10 mouse cellular contexts compared by ENCODE assay signal in genomic region chr2:156853584-156853983, GRCm38 (mm10). TPM values are rescaled to one million over a fixed set of nuclear protein-coding genes. Genes with fewer than 3 reads are reported as not detected.
DNase-seq lines count a peak whose midpoint lies in the region; ATAC-seq and TF ChIP-seq lines count a peak whose summit lies in the region.
"Not testable (repeated sequence)": the region's sequence is repeated elsewhere in the genome, so short reads cannot be mapped to it uniquely, and the experiment has no call there.
"Had no signal": no experiment of that assay in that cellular context is flagged by ENCODE, and none has a peak within 500 bp of the region (broad histone marks: within the 10 kb centered on the region; RNA-seq: fewer than 3 reads in every experiment).

No protein-coding gene starts in this region.

- 51% methylated on average over 8 of the region's 13 CpGs for WGBS in forebrain, embryonic 14.5 days
- 61% methylated on average over 8 of the region's 13 CpGs for WGBS in heart, postnatal 0 days
- WGBS in hindbrain, postnatal 0 days: 53% methylated on average over 8 of the region's 13 CpGs
- WGBS in kidney, postnatal 0 days: 81% methylated on average over 8 of the region's 13 CpGs
- WGBS in liver, embryonic 11.5 days: 95% methylated on average over 8 of the region's 13 CpGs
- WGBS in midbrain, embryonic 15.5 days: 73% methylated on average over 11 of the region's 13 CpGs

- DNase-seq in cerebellum, adult 9-10 months: peak; percentile 26
- not testable (repeated sequence) for DNase-seq in forebrain, embryonic 14.5 days (ENCODE audit: low spot score); heart, postnatal 0 days (ENCODE audit: low spot score); hindbrain, postnatal 0 days (ENCODE audit: low spot score); kidney, postnatal 0 days (ENCODE audit: low spot score); liver, embryonic 11.5 days (ENCODE audit: low spot score)

- peak; percentile 33; the same call in 1 of the 2 replicates for ATAC-seq in forebrain, embryonic 14.5 days
- ATAC-seq in heart, postnatal 0 days (ENCODE audit: insufficient read depth, low read depth): 0 out of 2 replicates have a peak, but pooled peaks have one; percentile 9
- peak; percentile 70 for ATAC-seq in hindbrain, postnatal 0 days
- ATAC-seq in kidney, postnatal 0 days (replicated peaks; ENCODE audit: low FRiP score, low read depth): peak; percentile 18; the same call in 1 of the 2 replicates
- ATAC-seq in liver, embryonic 11.5 days (replicated peaks; ENCODE audit: low FRiP score): 0 out of 2 replicates have a peak, but pooled peaks have one; percentile 11
- ATAC-seq in midbrain, embryonic 15.5 days (replicated peaks): peak; percentile 58; the same call in 1 of the 2 replicates

- TF ChIP-seq EP300 in heart, postnatal 0 days (IDR thresholded peaks at IDR 0.05; ENCODE audit: low read depth): not testable (repeated sequence)

- not testable (repeated sequence) for TF ChIP-seq CTCF in heart, postnatal 0 days (IDR thresholded peaks at IDR 0.05; ENCODE audit: low read depth); hindbrain, postnatal 0 days (IDR thresholded peaks at IDR 0.05; ENCODE audit: low read depth); kidney, postnatal 0 days (IDR thresholded peaks at IDR 0.05; ENCODE audit: low read depth)

- H3K9me3 ChIP-seq in forebrain, embryonic 14.5 days (replicated peaks; ENCODE audit: control insufficient read depth, low read length); heart, postnatal 0 days (replicated peaks; ENCODE audit: control insufficient read depth, low read length); hindbrain, postnatal 0 days (ENCODE audit: low read length); kidney, postnatal 0 days (replicated peaks; ENCODE audit: low read length); liver, embryonic 11.5 days (ENCODE audit: control insufficient read depth, low read length); midbrain, embryonic 15.5 days: not testable (repeated sequence)

- not testable (repeated sequence) for H3K27me3 ChIP-seq in forebrain, embryonic 14.5 days (replicated peaks; ENCODE audit: control insufficient read depth, insufficient read depth, low read length); heart, postnatal 0 days (ENCODE audit: control insufficient read depth, insufficient read depth, low read length); hindbrain, postnatal 0 days (ENCODE audit: insufficient read depth, low read length); kidney, postnatal 0 days (ENCODE audit: insufficient read depth, low read length); liver, embryonic 11.5 days (replicated peaks; ENCODE audit: control insufficient read depth, insufficient read depth, low read length); midbrain, embryonic 15.5 days (replicated peaks)

- peaks cover 70% of the 10 kb centered on the region for H3K36me3 ChIP-seq in forebrain, embryonic 14.5 days (ENCODE audit: control insufficient read depth, insufficient read depth, low read length)
- peaks cover 28% of the 10 kb centered on the region for H3K36me3 ChIP-seq in heart, postnatal 0 days (replicated peaks; ENCODE audit: control insufficient read depth, insufficient read depth, low read length)
- H3K36me3 ChIP-seq in hindbrain, postnatal 0 days (ENCODE audit: insufficient read depth, low read length); midbrain, embryonic 15.5 days (replicated peaks): not testable (repeated sequence)
- H3K36me3 ChIP-seq in kidney, postnatal 0 days (ENCODE audit: insufficient read depth, low read length): peaks cover 27% of the 10 kb centered on the region
- peaks cover 33% of the 10 kb centered on the region for H3K36me3 ChIP-seq in liver, embryonic 11.5 days (ENCODE audit: control insufficient read depth, insufficient read depth, low read length)

- not testable (repeated sequence) for H3K9ac ChIP-seq in forebrain, embryonic 14.5 days (ENCODE audit: low read length); heart, postnatal 0 days (replicated peaks; ENCODE audit: low read depth, low read length); hindbrain, postnatal 0 days (replicated peaks; ENCODE audit: low read length); kidney, postnatal 0 days (ENCODE audit: low read depth, low read length); liver, embryonic 11.5 days (ENCODE audit: low read depth, low read length); midbrain, embryonic 15.5 days

- H3K4me1 ChIP-seq in forebrain, embryonic 14.5 days (ENCODE audit: control insufficient read depth, insufficient read depth, low read length); heart, postnatal 0 days (ENCODE audit: control insufficient read depth, insufficient read depth); hindbrain, postnatal 0 days (ENCODE audit: insufficient read depth, low read length); kidney, postnatal 0 days (replicated peaks; ENCODE audit: insufficient read depth, low read length); liver, embryonic 11.5 days (replicated peaks; ENCODE audit: control insufficient read depth, insufficient read depth, low read length); midbrain, embryonic 15.5 days: not testable (repeated sequence)

- H3K4me3 ChIP-seq in forebrain, embryonic 14.5 days (ENCODE audit: low read depth, low read length); heart, postnatal 0 days (ENCODE audit: low read depth, low read length); hindbrain, postnatal 0 days (ENCODE audit: low read length); kidney, postnatal 0 days (replicated peaks; ENCODE audit: low read depth, low read length); liver, embryonic 11.5 days (ENCODE audit: low read depth, low read length); midbrain, embryonic 15.5 days: not testable (repeated sequence)

- H3K27ac ChIP-seq in forebrain, embryonic 14.5 days (ENCODE audit: low read depth, low read length); heart, postnatal 0 days (ENCODE audit: low read depth); hindbrain, postnatal 0 days; kidney, postnatal 0 days; liver, embryonic 11.5 days (ENCODE audit: low read depth, low read length); midbrain, embryonic 15.5 days: not testable (repeated sequence)

- H3K4me2 ChIP-seq in forebrain, embryonic 14.5 days (ENCODE audit: low read length); heart, postnatal 0 days (ENCODE audit: low read depth, low read length); hindbrain, postnatal 0 days (ENCODE audit: low read depth, low read length); kidney, postnatal 0 days (ENCODE audit: low read length); liver, embryonic 11.5 days; midbrain, embryonic 15.5 days: not testable (repeated sequence)

RNA-seq across cellular contexts. Expression of gene 4930518I15Rik, which starts 4.2 kb away (rescaled TPM):
- polyA plus RNA-seq in forebrain, embryonic 14.5 days (2014; fragmentation: Nextera tagmentation; extraction: Ambion mirVana): 2.7 and 4.7 TPM in 2 replicates
- total RNA-seq in heart, postnatal 0 days (2014; rRNA removed; ENCODE audit: low replicate concordance): 0.12 TPM in 1 of 2 replicates, not detected in the other
- 3.2 and 3.8 TPM in 2 replicates for polyA plus RNA-seq in heart, postnatal 0 days (2015; fragmentation: Nextera tagmentation; extraction: Ambion mirVana)
- total RNA-seq in hindbrain, postnatal 0 days (2014; rRNA removed): 1.7 and 4.4 TPM in 2 replicates
- polyA plus RNA-seq in hindbrain, postnatal 0 days (2015; fragmentation: Nextera tagmentation; extraction: Ambion mirVana): 3.6 and 3.8 TPM in 2 replicates
- 2.6 and 4.6 TPM in 2 replicates for polyA plus RNA-seq in kidney, postnatal 0 days (2015; fragmentation: Nextera tagmentation; extraction: Ambion mirVana)
- 3.6 and 5.1 TPM in 2 replicates for polyA plus RNA-seq in liver, embryonic 11.5 days (2014; fragmentation: Nextera tagmentation; extraction: Ambion mirVana)
- 11.3 and 11.6 TPM in 2 replicates for polyA plus RNA-seq in midbrain, embryonic 15.5 days (2015; fragmentation: Nextera tagmentation; extraction: Ambion mirVana)
- total RNA-seq: common myeloid progenitor, adult 5-6 weeks had no signal

RNA-seq across cellular contexts. Expression of gene Rab5if, which starts 9.3 kb away (rescaled TPM):
- 163 and 174 TPM in 2 replicates for polyA plus RNA-seq in forebrain, embryonic 14.5 days (2014; fragmentation: Nextera tagmentation; extraction: Ambion mirVana)
- 155 and 219 TPM in 2 replicates for total RNA-seq in heart, postnatal 0 days (2014; rRNA removed; ENCODE audit: low replicate concordance)
- 186 and 188 TPM in 2 replicates for polyA plus RNA-seq in heart, postnatal 0 days (2015; fragmentation: Nextera tagmentation; extraction: Ambion mirVana)
- 131 and 135 TPM in 2 replicates for total RNA-seq in hindbrain, postnatal 0 days (2014; rRNA removed)
- 158 and 160 TPM in 2 replicates for polyA plus RNA-seq in hindbrain, postnatal 0 days (2015; fragmentation: Nextera tagmentation; extraction: Ambion mirVana)
- polyA plus RNA-seq in kidney, postnatal 0 days (2015; fragmentation: Nextera tagmentation; extraction: Ambion mirVana): 227 and 252 TPM in 2 replicates
- 247 and 278 TPM in 2 replicates for polyA plus RNA-seq in liver, embryonic 11.5 days (2014; fragmentation: Nextera tagmentation; extraction: Ambion mirVana)
- polyA plus RNA-seq in midbrain, embryonic 15.5 days (2015; fragmentation: Nextera tagmentation; extraction: Ambion mirVana): 135 and 139 TPM in 2 replicates

RNA-seq across cellular contexts. Expression of gene Tgif2, which starts 13.8 kb away (rescaled TPM):
- 45.1 and 48.0 TPM in 2 replicates for polyA plus RNA-seq in forebrain, embryonic 14.5 days (2014; fragmentation: Nextera tagmentation; extraction: Ambion mirVana)
- 19.7 and 28.3 TPM in 2 replicates for total RNA-seq in heart, postnatal 0 days (2014; rRNA removed; ENCODE audit: low replicate concordance)
- polyA plus RNA-seq in heart, postnatal 0 days (2015; fragmentation: Nextera tagmentation; extraction: Ambion mirVana): 11.6 and 14.6 TPM in 2 replicates
- total RNA-seq in hindbrain, postnatal 0 days (2014; rRNA removed): 18.2 and 26.6 TPM in 2 replicates
- 12.6 and 14.4 TPM in 2 replicates for polyA plus RNA-seq in hindbrain, postnatal 0 days (2015; fragmentation: Nextera tagmentation; extraction: Ambion mirVana)
- 38.2 and 40.6 TPM in 2 replicates for polyA plus RNA-seq in kidney, postnatal 0 days (2015; fragmentation: Nextera tagmentation; extraction: Ambion mirVana)
- 33.3 and 40.0 TPM in 2 replicates for polyA plus RNA-seq in liver, embryonic 11.5 days (2014; fragmentation: Nextera tagmentation; extraction: Ambion mirVana)
- polyA plus RNA-seq in midbrain, embryonic 15.5 days (2015; fragmentation: Nextera tagmentation; extraction: Ambion mirVana): 19.9 and 21.9 TPM in 2 replicates

RNA-seq across cellular contexts. Expression of gene Sla2, which starts 33.4 kb away (rescaled TPM):
- 0.09 and 0.11 TPM in 2 replicates for polyA plus RNA-seq in forebrain, embryonic 14.5 days (2014; fragmentation: Nextera tagmentation; extraction: Ambion mirVana)
- 1.5 TPM in 1 of 2 replicates, not detected in the other for total RNA-seq in heart, postnatal 0 days (2014; rRNA removed; ENCODE audit: low replicate concordance)
- 0.11 and 0.14 TPM in 2 replicates for polyA plus RNA-seq in heart, postnatal 0 days (2015; fragmentation: Nextera tagmentation; extraction: Ambion mirVana)
- 0.68 TPM in 1 of 2 replicates, not detected in the other for total RNA-seq in hindbrain, postnatal 0 days (2014; rRNA removed)
- polyA plus RNA-seq in hindbrain, postnatal 0 days (2015; fragmentation: Nextera tagmentation; extraction: Ambion mirVana): 0.13 and 0.15 TPM in 2 replicates
- 0.18 and 0.32 TPM in 2 replicates for polyA plus RNA-seq in kidney, postnatal 0 days (2015; fragmentation: Nextera tagmentation; extraction: Ambion mirVana)
- polyA plus RNA-seq in liver, embryonic 11.5 days (2014; fragmentation: Nextera tagmentation; extraction: Ambion mirVana): 11.6 and 11.9 TPM in 2 replicates
- 0.18 and 0.19 TPM in 2 replicates for polyA plus RNA-seq in midbrain, embryonic 15.5 days (2015; fragmentation: Nextera tagmentation; extraction: Ambion mirVana)
- total RNA-seq: gastrocnemius, postnatal 14 days; heart, postnatal 25 days had no signal

Comparison
In these comparisons a context has a peak if more than half of its experiments do, and no peak if none do; other contexts are left out.
1. ATAC-seq: peak in every context shown above with its lines; median percentile 70 in hindbrain, postnatal 0 days; 58 in midbrain, embryonic 15.5 days; 33 in forebrain, embryonic 14.5 days; 18 in kidney, postnatal 0 days; 11 in liver, embryonic 11.5 days; 9 in heart, postnatal 0 days.